Mouse (Mus musculus) lung, postnatal 0 days (tissue): ENCODE measurements around the gene Gsdme.

Experiments
- CTCF ChIP-seq: IDR thresholded peaks from 2 replicates; pipeline ENCODE4 v1.5.1; 2016; ENCODE audit warnings: antibody characterized with exemption, mild to moderate bottlenecking
- EP300 ChIP-seq: IDR thresholded peaks from 2 replicates; pipeline ENCODE4 v1.6.1; 2016; ENCODE audit warnings: antibody characterized with exemption, mild to moderate bottlenecking, control low read depth

DNA sequence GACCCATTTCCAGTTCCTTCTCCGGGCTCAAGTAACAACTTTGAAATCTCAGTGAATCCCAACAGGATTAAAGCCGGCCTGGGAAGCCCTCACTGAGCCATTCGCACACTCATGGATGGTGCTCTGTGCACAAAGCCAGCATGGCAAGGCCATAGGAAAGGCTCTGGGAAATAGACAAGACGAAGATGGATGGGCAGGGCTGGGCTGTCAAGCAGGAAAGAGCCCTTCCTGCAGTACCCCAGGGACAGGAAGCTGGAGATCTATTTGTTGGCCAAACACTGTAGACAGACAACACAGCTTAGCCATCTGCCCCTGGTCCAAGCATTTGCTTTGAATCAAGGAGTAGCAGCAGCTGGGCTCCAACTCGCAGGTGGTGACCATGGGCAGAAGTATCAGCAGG is 35.5 kb downstream of the Gsdme start:
- TF ChIP-seq CTCF (no peak), EP300 (no peak)
